Mouse (Mus musculus) CD4-positive, CD25-positive, alpha-beta regulatory T cell, adult 2 months (primary cell): ENCODE measurements at regions not wholly inside any gene's neighbourhood (a gene's known extent, or its start where the extent isn't known, plus 50 kb on each side); places are given as distances from the start of the nearest gene placed in this dataset.

Experiments used
- DNase-seq: peaks from one replicate; pipeline ENCODE4 v3.0.0-alpha.2; 2012; ENCODE audit warnings: low read depth, low spot score

GRCm38 (mm10) chr6:51701253-51702020 is 177.7 kb downstream of the Snx10 start:
- DNase-seq, result no peak

- DNase-seq, result no peak
These were observed 178.9 kb downstream of the Snx10 start for GRCm38 (mm10) chr6:51702456-51703171.

GRCm38 (mm10) chr6:51708011-51708410 is 184.3 kb downstream of the Snx10 start:
- no peak for DNase-seq

- DNase-seq, result no peak
These were observed 185.1 kb downstream of the Snx10 start for GRCm38 (mm10) chr6:51708668-51709339.

- DNase-seq, result no peak
These were observed 185.8 kb downstream of the Snx10 start for GRCm38 (mm10) chr6:51709340-51710067.

GRCm38 (mm10) chr6:51710153-51710552 is 186.5 kb downstream of the Snx10 start:
- DNase-seq, result no peak

- DNase-seq, result no peak
These were observed 187.4 kb downstream of the Snx10 start for GRCm38 (mm10) chr6:51710926-51711615.

- no peak for DNase-seq
These were observed 187.9 kb downstream of the Snx10 start for GRCm38 (mm10) chr6:51711616-51711970.

GRCm38 (mm10) chr6:51715158-51715840 is 191.6 kb downstream of the Snx10 start:
- DNase-seq, result no peak

- DNase-seq, result no peak
These were observed 193.7 kb downstream of the Snx10 start for GRCm38 (mm10) chr6:51717386-51717785.

- no peak for DNase-seq
These were observed 197.0 kb downstream of the Snx10 start for GRCm38 (mm10) chr6:51720705-51721104.

- DNase-seq, result no peak
These were observed 199.4 kb downstream of the Snx10 start for GRCm38 (mm10) chr6:51723053-51723452.

- no peak for DNase-seq
These were observed 203.5 kb downstream of the Snx10 start for GRCm38 (mm10) chr6:51727191-51727590.

- DNase-seq, result no peak
These were observed 205.3 kb downstream of the Snx10 start for GRCm38 (mm10) chr6:51728816-51729562.

GRCm38 (mm10) chr6:51730564-51731351 is 207.1 kb downstream of the Snx10 start:
- no peak for DNase-seq

- DNase-seq, result no peak
These were observed 208.7 kb downstream of the Snx10 start for GRCm38 (mm10) chr6:51732298-51732895.

- DNase-seq, result no peak
These were observed 212.3 kb downstream of the Snx10 start for GRCm38 (mm10) chr6:51736051-51736450.

GRCm38 (mm10) chr6:51743105-51743660 is 219.5 kb downstream of the Snx10 start:
- no peak for DNase-seq
